Mouse (Mus musculus): ENCODE measurements around the gene Ergic1.

DNA sequence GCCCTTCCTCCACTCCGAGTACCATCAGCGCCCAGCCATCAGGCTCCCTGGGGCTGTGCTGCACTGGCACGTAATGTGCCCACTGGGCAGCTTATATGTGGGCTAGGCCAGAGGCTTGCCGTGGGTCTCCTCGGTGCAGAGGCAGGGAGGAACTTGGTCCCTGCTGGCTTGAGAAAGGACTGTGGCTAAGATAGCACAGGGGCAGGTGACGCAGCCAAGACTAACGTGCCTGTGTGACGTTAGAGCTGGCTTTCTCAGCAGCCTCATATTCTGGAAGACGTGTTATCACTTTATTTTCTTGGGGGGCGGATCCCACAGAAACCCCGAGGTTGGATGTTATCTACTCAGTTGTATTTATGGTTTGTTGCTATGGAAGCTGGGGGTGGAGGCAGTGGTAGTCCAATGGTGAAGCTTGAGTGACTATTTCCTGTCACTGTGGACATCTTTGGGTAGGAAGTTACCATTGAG is 9.4 kb downstream of the Ergic1 start:
- TF ChIP-seq CTCF (IDR thresholded peaks at IDR 0.05) = no peak
- TF ChIP-seq POLR2A (IDR thresholded peaks at IDR 0.05; ENCODE audit: insufficient read depth, low read depth, low read length) = no peak

All from heart, adult 2 months (tissue).